Comparison of ENCODE assay signal across 1 mouse cellular context in genomic region chr7:28990766-28991273, GRCm38 (mm10).
TF ChIP-seq lines count a peak whose summit lies in the region.

No protein-coding gene starts in this region.

TF ChIP-seq in ES-E14, 5 proteins besides CTCF, POLR2A, EP300 and RAD21 (continued from another document):
- no peak for TF ChIP-seq HCFC1 (IDR thresholded peaks at IDR 0.05; ENCODE audit: borderline replicate concordance, insufficient read depth, low read length)
- no peak for TF ChIP-seq MAFK (IDR thresholded peaks at IDR 0.05; ENCODE audit: insufficient read depth, low read depth, low read length)
